Mouse (Mus musculus): ENCODE data around the gene 1700122O11Rik. TPM values are rescaled to one million over a fixed set of nuclear protein-coding genes. Genes with fewer than 3 reads are reported as not detected.

1700122O11Rik gene
- not detected for total RNA-seq (2021)

- no peak for DNase-seq (ENCODE audit: low spot score in 2 of 2)
- intact Hi-C loops (cut with DNase I), result no loop called here
Measured at GRCm38 (mm10) chr17:48038193-48038592, at the start of gene 1700122O11Rik. TSS of gene 1700122O11Rik (minus strand) at chr17:48038293.

GRCm38 (mm10) chr17:48080626-48081025 is 42.5 kb upstream of the 1700122O11Rik start:
- no peak for DNase-seq (ENCODE audit: low spot score in 2 of 2)
- intact Hi-C loops (cut with DNase I), result no loop called here

GRCm38 (mm10) chr17:48067729-48068128 is 29.6 kb upstream of the 1700122O11Rik start:
- intact Hi-C loops (cut with DNase I), result no loop called here
- DNase-seq (ENCODE audit: low spot score in 2 of 2), result no peak

- DNase-seq (ENCODE audit: low spot score in 2 of 2), result no peak
- intact Hi-C loops (cut with DNase I), result no loop called here
Measured at GRCm38 (mm10) chr17:48067083-48067614, 29.1 kb upstream of the 1700122O11Rik start.

- no peak for DNase-seq (ENCODE audit: low spot score in 2 of 2)
- intact Hi-C loops (cut with DNase I), result no loop called here
Measured at GRCm38 (mm10) chr17:48065081-48065501, 27.0 kb upstream of the 1700122O11Rik start.

- no peak for DNase-seq (ENCODE audit: low spot score in 2 of 2)
- intact Hi-C loops (cut with DNase I), result no loop called here
Measured at GRCm38 (mm10) chr17:48064196-48064843, 26.2 kb upstream of the 1700122O11Rik start.

- peak in 1 of 2 experiments; percentile 9 for DNase-seq (ENCODE audit: low spot score in 2 of 2)
Measured at GRCm38 (mm10) chr17:48057382-48057781, 19.3 kb upstream of the 1700122O11Rik start.

GRCm38 (mm10) chr17:48055076-48055816 is 17.2 kb upstream of the 1700122O11Rik start:
- DNase-seq (ENCODE audit: low spot score in 2 of 2), result no peak
- intact Hi-C loops (cut with DNase I), result no loop called here

More at GRCm38 (mm10) chr17:48057382-48057781, 19.3 kb upstream of the 1700122O11Rik start:
- intact Hi-C loops (cut with DNase I), result no loop called here

- no peak for DNase-seq (ENCODE audit: low spot score in 2 of 2)
- intact Hi-C loops (cut with DNase I), result no loop called here
Measured at GRCm38 (mm10) chr17:48053646-48054045, 15.6 kb upstream of the 1700122O11Rik start.

- intact Hi-C loops (cut with DNase I), result no loop called here
Measured at GRCm38 (mm10) chr17:48052338-48053067, 14.4 kb upstream of the 1700122O11Rik start.

GRCm38 (mm10) chr17:48051638-48052337 is 13.7 kb upstream of the 1700122O11Rik start:
- intact Hi-C loops (cut with DNase I), result no loop called here

More at GRCm38 (mm10) chr17:48052338-48053067, 14.4 kb upstream of the 1700122O11Rik start:
- no peak for DNase-seq (ENCODE audit: low spot score in 2 of 2)

GRCm38 (mm10) chr17:48045631-48046030 is 7.5 kb upstream of the 1700122O11Rik start:
- DNase-seq (ENCODE audit: low spot score in 2 of 2), result peak; percentile 44 to 52
- intact Hi-C loops (cut with DNase I), result loop anchor here (5.0 kb wide), 2 partner anchors 173 to 253 kb away; no protein-coding TSS in a partner anchor

More at GRCm38 (mm10) chr17:48051638-48052337, 13.7 kb upstream of the 1700122O11Rik start:
- no peak for DNase-seq (ENCODE audit: low spot score in 2 of 2)

- intact Hi-C loops (cut with DNase I), result no loop called here
- no peak for DNase-seq (ENCODE audit: low spot score in 2 of 2)
Measured at GRCm38 (mm10) chr17:48043154-48043880, 5.2 kb upstream of the 1700122O11Rik start.

- peak; percentile 39 to 58 for DNase-seq (ENCODE audit: low spot score in 2 of 2)
- intact Hi-C loops (cut with DNase I), result loop anchor here (1.0 kb wide), 1 partner anchor 117 kb away; the partner anchor contains the start of gene Foxp4
Measured at GRCm38 (mm10) chr17:48041351-48042287, 3.5 kb upstream of the 1700122O11Rik start.

GRCm38 (mm10) chr17:48039232-48039866 is 1.3 kb upstream of the 1700122O11Rik start:
- intact Hi-C loops (cut with DNase I), result no loop called here
- peak in 1 of 2 experiments; percentile 12 for DNase-seq (ENCODE audit: low spot score in 2 of 2)

GRCm38 (mm10) chr17:48036921-48037320 is 1.2 kb downstream of the 1700122O11Rik start:
- intact Hi-C loops (cut with DNase I), result no loop called here

More at GRCm38 (mm10) chr17:48036921-48037320, 1.2 kb downstream of the 1700122O11Rik start:
- no peak for DNase-seq (ENCODE audit: low spot score in 2 of 2)
